Mouse (Mus musculus): ENCODE results near the gene Arnt2.

The Arnt2 gene

DNA sequence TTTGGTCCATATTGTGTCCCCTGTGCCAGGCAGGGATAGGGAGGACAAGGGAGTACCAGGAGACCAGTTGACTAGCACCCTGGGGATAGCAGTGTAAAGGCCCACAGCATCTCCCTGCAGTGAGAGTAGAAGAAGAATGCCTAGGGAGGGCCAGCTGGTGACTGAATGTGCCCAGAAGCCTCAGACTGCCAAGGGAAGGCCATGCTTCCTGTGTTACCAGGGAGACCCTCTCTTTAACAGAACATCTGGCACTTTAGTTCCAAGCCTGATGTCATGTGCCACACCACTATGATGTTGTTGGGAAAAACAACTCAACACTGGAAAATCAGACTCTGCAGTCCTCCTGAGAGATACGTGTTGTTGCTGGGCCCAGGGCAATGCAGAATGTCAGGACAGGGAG, 12.7 kb downstream of the Arnt2 start:
- no peak for DNase-seq

DNA sequence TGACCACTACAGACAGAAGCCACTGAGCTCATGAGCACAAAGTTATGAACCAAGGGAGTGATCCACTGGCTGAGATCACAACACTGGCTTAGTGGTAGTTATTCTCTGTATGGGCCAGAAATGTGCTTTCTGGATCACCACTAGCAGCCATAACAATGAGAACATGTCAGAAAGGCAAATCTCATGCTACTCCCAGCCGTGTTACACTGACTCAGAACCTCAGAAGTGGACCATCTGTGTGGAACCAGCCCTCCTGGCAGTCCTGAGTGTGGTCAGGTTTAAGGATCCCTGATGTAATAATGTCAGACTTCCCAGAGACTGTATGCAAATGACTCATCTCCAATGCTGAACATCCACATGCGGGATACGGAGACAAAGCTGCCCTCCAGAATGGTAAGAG, 13.4 kb downstream of the Arnt2 start:
- no peak for DNase-seq

DNA sequence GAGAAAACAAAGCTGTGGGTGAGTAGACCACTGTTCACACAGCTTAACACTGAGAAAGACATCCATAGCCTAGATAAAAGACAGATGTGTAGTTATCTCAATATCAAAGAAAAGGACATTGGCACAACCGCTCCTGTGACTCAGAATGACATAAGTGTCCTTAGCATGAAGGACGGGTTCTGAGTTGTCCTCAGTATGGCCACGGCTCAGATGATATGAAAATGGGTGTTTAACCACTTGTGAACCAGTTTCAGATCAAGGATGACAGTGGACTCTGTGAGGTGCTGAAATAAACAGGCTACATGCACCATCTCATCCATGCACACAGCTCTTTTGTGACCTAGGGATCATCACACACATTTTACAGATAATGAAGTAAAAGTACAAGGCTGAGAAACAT, 22.1 kb downstream of the Arnt2 start:
- no peak for DNase-seq

DNA sequence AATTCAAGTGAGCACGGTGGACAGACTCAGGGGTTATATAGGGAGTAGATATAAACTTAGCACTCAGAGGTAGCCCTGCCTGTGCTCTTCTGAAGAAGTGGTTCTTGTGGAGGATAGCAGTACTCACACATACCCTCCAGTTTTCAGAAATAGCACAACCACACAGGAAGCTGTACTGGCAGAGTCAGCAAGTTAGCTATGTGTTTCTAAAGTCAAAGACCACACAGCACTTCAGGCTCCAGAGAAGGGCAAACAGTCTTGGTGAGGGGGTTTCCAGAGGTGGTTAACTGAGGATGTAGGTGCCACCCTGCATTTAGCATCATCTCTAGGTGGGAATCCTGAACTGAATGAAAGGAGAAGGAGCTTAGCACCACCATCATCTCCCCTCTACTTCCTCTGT, 23.5 kb downstream of the Arnt2 start:
- no peak for DNase-seq

DNA sequence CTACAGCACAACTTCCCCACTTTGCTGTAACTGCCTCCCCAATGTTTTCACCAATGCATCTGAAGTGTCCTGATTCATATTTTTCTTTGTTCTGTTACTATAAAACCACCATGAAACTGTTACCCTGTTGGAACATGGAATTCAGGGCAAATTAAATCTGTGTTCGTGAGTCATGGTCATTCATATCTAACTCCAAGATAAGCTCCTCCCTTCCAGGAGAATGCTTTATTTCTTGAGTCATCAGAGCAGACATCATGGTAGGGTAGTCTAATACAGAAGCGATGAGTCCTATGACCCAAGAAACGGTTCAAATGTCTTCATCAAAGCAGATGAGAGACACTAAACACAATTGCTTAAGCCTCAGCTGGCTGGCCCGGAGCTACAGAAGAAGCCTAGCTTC, 25.2 kb downstream of the Arnt2 start:
- no peak for DNase-seq

DNA sequence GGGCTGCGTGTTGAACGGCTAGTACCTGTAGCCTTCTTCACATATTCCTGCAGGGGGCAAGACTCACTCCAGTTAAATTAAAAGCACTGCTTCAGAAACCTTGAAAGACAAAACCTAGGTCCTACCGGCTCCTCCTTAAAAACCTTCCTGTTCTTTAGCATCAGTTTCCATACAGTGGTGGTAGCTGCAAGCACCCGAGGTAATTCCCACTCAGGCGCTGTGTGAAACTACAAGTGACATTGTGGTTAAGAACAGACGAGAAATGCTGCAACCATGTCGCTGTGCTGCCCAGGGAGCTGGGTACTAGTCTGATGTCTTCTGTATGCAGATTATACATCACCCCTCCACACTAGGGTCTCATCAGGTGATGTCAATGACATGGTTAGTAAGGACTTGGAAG, 25.9 kb downstream of the Arnt2 start:
- no peak for DNase-seq

DNA sequence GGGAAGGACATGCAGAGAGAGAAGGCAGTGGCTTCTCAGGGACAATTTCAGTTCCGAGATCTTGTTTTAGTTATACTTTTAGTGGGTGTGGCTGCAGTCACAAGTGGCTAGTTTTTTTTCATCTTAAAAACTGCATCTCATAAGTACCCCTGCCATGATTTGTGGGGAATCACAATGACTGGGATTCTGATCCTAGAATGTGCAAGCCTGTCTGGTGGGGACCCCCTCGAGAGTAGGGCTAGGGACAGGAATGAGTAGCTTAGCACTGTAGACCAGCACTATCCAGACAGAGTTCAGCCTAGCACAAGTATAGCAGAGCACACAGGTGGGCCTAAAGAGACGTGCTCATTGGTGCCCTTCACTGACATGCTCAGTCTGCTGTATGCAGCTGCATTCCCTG, 27.6 kb downstream of the Arnt2 start:
- no peak for DNase-seq

DNA sequence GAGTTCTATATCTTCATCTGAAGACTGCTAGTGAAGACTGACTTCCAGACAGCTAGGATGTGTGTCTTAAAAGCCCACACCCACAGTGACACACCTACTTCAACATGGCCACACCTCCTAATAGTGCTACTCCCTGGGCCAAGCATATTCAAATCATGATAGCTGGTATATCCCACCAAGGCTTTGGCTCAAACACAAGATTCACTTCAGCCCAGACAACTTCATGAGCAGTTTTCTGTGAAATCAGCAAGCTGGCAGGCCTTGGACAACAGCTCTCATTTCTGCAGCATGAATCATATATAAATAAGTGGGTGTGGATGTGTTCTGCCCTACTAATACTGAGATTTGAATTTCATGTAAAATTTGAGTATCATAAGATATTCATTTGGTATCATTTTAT, 29.2 kb downstream of the Arnt2 start:
- no peak for DNase-seq

DNA sequence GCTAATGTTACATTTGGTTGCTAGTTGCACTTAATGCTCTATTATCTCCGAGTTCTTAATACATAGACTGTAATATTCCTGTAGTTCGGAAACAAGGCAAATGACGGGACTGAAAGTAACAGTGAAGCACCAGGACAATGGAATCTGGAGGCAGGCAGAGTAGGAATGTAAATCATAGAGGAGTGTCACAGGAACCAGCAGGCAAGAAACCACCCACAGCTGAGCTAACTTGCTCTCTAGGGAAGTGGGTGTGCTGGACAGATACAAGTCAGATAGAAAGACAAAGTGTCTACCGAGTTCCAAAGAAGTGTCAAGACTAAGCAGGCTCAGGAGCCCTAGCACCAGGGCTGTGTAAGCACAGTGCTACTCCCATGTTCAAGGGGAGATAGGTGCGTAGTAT, 32.6 kb downstream of the Arnt2 start:
- no peak for DNase-seq

DNA sequence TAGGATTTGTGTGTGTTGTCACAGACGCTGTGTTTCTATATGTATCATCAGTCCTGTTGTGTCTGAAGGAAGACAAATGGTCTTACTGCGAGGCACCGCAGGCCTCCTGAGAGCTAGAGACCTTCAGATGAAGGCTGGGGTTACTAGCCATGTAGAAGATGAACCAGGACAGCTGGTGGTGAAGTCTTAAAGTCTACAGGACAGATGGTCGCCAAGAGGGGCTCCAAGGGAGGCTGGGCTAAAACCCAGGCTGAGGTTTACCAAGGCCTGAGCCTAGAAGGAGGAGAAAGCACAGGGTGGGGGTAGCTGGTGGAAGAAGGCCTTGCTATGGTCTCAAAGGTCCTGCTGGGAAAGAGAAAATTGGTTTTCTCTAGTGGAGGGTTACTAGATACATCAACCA, 36.3 kb downstream of the Arnt2 start:
- DNase-seq: no peak

DNA sequence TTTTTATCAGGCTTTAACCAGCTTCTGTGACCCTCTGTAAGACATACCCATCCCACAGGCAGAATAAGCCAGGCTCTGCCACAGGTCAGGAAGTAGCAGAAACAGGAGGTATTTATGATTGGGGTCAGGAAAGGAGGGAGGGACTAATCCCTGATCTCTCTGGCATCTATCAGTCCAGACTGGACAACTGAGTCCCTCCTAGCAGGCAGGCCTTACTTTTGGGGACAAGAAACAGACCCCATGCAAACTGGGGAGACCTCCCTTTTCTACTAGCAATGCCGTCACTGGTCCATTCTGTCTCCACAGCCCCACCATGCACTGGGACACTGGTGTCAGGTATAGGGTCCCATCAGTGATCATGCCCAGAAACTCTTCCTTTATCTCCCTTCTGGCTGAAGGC, 37.1 kb downstream of the Arnt2 start:
- no peak for DNase-seq

DNA sequence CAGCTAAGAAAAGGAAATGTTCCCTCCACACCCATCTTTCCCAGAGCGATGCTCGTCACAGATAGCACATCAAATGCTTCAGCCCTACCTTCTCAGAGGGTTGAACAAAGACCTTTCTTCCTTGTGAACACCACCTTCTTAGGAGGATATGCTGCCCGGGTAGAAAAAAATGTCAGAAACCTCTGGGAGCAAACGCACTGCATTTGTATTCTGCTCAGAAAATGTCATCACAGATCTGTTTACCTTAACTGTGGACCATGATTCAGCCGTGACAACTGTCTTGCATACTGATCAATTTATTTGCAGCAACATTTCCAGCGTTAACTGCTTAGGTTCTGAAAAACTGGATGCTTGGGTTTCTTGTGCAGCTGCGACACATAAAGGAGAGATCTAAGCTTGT, 37.7 kb downstream of the Arnt2 start:
- no peak for DNase-seq

DNA sequence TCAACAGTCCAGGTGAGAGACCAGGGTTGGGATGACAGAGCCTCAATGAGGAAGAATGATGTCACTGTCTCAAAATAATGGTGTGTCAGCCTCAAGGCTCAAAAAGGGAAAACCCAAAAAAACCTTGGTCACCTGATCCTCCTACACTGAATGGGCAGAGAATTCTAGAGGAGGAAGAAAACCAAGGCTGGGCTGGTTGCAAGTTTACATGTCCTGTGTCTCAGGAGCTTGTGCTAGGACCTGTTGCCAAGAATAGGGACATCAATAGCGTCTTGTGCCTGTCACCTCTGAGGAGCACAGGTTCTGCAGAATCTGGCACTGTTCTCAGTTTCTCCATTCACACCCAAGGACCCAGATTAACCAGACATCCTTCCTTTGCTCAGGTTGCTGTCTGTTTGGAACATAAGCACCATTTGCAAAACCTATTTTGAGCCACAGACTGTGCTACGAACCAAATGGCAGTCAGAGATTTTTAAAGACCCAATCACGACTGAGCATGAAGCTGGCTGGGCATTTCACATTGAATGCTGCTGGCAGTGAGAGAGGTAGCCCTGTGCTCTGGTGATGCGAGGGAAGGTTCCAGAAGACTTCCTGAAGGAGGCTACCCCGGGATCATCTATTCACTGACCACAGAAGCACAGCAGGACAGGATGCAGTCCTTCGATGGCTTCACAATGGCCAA, 38.9 kb downstream of the Arnt2 start:
- DNase-seq: no peak

DNA sequence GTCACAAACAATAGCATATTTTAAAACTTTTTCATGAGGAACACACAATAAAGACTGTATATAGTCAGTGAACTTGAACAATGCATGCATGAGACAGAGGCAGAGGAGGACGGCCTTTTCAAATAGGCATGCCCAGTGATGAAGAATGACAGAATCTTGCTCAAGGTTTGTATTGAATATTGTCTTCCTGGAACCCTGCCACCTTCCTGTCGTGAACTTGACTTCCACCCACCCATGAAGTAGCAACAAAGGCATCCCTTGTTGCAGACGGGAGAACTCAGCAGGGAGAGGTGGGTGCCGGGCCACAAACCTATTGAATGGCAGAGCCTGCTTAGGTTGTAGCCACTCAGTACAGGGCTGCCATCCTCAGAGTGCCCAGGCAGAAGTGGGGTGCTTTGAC, 43.7 kb downstream of the Arnt2 start:
- DNase-seq: no peak

DNA sequence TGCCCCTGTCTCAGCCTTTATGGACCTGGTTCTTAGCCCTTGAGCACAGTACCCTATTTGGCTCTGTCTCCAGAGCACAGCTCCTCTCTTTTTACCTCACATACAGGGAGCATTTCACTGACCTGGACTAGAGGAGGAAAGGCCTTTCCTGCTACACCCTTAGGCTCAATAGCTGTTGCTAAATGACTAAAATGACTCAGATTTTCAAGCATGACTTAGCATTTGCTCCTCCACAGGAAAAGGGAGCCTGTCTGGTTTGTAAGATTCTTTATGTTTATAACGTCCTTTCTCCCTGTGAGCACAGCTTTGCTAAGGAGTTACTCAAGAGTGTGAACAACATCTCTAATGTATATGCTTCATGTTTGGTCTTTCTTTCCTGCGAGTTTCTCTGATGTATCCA, 47.3 kb downstream of the Arnt2 start:
- peak; percentile 40 for DNase-seq

DNA sequence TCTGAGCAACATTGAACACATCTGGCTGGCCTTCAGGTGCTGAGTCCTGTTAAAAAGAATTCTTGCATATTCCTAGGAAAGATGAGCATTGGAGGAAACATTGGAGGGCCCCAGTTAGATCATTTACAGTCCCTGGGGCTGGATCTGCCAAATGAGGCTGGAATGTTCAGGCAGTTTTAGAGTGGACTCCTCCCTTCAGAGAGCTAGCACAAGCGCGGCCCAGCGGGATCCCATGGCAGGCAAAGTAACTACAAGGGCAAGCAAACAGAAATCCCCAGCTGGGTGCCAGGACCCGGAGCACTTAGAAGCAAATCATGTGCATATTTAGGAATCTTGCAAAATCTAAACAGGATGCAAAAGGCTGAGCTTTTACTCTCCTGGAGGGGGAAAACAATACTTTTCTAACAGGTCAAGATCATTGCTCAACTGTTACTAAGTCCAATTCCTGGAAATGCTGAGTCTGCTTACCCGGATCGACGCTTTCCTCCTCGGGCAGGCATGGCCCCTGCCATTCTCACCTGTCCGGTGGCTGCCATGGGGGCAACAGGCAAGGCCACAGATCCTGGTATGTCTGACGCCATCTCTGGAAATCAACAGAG, 48.8 kb downstream of the Arnt2 start:
- DNase-seq: peak; percentile 89

DNA sequence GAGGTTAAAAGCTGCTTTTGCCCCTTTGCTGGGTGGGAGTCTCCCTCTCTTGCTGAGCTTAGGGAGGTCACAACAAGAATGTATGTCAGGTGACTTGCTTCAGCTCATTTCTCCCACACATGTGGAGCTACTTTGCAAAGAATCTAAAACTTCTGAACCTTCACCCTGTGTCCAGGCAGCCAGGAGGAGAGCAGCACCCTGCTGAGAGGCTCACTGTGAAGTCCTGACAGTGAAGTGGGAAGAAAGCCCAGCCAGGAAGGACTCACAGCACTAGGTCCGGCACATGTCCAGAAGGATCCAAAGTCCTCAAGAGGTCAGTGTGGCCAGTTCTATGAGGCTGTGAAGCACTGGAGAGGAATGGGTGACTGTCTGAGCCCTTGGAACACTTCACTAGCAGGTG, 51.5 kb downstream of the Arnt2 start:
- DNase-seq: peak; percentile 96

DNA sequence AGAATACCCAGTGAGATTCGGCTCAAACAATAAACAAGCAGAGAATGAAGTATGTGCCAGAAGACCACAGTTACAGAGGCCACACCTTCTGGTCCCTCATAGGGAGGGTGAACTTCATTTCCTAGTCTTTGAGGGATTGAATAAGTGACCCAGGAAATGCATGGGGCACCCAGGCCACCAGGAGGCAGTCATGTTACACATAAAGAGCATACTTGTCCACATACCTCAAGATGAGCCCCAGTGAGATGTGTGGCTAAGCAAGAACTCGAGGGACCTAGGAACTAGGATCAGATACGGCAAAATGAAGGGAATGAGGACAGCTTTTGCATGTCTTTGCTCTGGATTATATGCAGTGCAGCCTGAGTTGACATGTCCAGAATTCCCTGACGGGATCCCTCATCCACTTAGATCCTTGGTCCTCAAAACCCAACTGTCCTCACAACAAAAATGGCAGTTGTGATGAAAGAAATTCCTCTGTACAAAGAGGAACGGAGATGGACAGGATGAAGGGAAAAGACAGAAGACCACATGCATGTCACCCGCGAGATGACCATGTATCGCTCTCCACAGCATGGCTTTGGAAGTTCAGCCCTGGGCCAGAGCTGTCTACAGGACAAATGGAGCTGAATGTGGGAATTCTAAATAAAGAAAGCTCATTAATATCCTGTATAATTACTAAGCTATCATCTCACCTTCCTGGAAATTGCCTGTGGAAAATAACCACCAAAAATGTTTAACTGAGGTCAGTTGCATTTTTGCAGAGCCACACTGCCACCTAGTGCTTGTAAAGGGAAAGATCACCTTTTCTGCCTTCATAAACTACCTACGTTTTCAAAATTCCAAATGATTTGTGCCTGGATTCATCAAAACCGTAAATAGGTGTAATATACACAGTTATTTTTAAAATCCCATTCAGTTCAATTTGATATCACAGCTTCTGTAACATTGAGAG, 54.1 kb downstream of the Arnt2 start:
- peak; percentile 91 for DNase-seq

DNA sequence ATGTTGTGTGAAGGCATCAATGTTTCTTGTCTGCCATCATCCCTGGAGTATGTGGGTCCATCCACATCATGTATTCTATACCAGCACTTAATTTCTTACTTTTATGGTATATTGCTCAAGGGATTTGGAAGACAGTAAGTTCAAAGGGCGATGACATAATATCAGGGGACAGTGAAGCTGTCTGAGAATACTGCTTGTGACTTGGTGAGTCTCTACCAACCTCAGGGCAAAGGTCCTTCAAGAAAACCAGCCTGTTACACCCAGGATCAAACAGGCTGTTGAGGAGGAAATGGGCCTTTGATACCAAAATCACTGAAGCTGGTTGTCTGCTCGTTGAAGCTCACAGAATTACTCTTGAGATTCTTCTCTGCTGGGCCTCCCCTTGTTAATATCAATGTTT, 55.1 kb downstream of the Arnt2 start:
- DNase-seq: no peak

DNA sequence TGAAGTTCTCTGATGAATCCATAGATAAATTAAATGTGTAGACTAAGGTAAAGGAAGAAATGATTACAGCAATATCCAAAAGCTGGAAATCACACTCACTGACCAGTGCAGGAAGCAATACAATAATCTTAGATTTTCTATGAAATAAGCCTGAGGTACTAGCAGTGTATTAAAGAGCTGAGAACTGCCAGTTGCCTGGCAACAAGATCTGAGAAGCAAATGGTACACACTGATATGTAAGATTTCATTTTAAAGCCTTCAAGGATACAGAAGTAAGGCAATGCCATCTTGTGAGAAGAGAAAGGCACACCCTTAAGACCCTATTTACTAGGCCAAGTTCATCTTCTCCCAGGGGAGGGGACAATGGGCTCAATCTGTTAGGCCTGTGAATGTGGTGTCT, 59.4 kb downstream of the Arnt2 start:
- DNase-seq: no peak

DNA sequence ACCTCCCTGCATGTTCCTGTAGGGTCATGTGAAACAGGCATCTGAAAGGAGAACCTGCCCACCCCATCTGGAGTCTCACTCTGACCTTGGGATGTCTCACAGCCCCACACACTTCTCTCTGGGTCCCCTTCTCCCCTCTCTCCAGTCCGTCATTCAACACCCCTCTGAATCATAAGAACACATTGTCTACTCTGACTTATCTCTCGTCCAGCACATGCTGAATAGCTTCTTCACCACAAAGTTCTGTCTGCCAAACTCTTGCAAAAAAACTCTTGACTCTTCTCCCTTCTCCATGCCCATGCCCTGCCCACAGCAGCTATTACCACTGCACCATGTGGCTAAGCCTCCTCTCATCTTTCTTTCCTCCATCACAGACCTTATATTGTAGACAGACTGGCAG, 60.0 kb downstream of the Arnt2 start:
- DNase-seq: no peak

DNA sequence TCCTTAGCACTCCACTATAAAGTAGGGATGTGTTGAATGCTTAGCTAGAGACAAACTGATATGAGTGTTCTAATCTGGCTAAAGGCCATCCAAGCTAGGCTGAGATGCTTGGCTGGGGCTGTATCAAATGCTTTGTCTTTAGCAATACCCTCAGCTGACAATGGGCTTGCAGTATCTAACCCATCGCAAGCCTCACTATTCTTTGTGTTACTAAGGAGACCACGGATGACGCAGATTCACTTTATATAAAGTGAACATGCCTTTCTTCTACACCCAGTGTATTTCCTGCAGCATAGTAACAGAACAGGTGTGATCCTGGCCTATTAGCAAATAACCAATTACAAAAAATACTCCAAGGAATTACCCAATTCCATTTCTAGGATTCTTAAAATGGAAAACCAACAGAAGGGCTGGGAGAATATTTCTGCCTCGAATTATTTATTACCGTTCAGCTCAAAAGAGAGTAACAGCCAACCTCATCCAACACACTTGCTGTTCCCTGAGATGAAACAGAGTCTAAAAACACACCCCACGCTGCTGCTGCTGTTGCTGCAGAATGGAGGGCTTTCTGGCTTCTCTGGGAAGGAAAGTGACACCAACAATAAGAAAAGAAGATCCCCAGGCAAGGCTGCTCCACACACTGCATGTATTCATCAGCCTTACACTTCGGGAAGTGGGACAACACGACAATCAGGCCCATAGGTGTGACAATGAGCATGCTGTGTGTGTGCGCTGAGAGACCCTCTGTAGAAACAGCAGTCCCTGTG, 61.6 kb downstream of the Arnt2 start:
- no peak for DNase-seq

DNA sequence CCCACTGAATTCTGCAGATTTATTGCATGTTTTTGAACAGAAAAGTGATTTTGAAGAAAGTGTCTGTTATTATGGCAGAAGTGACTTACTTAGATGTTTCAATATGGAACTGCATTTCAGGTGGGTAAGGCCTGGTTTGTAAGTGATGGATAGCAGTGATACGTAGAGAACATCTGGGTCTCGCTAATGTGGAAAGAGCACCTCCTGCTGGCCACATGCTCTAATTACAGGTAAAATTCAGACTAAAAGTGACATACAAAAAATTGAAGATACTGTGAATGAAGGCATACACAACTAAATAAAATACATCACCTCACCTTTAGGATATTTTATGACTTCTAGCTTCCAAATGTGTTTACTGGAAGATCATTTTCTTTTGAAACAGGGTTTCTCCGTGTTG, 66.8 kb downstream of the Arnt2 start:
- no peak for DNase-seq
